9 mouse cellular contexts compared by ENCODE assay signal in the genomic region with DNA sequence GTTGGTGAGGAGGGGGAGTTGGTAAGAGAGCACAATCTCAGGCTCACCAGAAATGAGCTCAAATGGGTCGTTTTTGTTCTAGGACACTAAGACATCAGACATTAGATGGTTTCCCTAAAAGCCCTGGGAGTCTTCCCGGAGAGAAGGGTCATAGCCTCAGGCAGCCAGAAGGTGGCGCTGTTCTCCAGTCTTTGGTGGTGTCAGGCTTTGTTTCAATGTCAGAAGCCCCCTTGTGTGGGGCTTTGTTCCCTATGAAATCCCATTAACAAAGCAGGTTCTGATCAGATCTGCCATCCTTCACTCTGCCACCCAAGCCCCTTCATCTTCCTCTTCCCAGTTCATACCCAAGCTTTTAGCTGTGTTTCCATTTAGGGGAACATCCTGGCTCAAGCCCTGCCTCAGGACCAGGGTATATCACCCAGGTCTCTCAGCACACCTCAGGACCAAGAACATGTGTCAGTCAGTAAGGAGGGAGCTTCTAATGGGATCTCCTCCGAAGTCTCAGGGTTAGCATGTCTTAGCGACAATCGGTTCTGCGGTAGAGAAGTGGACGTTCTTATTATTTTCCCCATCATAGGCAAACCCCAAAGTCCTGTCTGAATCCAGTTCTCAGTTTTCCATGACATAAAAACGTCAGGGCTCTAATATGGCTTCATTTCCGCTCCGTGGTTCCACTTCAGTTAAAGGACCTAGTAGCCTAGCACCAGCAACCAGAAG. TPM values are rescaled to one million over a fixed set of nuclear protein-coding genes. Genes with fewer than 3 reads are reported as not detected.
DNase-seq lines count a peak whose midpoint lies in the region; ATAC-seq and TF ChIP-seq lines count a peak whose summit lies in the region.
"Had no signal": no experiment of that assay in that cellular context is flagged by ENCODE, and none has a peak within 500 bp of the region (broad histone marks: within the 10 kb centered on the region; RNA-seq: fewer than 3 reads in every experiment).

No protein-coding gene starts in this region.

- TF ChIP-seq CTCF in layer of hippocampus, adult 2 months (conservative IDR thresholded peaks at IDR 0.05) = peak; percentile 92
- peak; percentile 90 for TF ChIP-seq CTCF in lung, postnatal 0 days (IDR thresholded peaks at IDR 0.05)

- H3K27me3 ChIP-seq in embryonic facial prominence, embryonic 11.5 days (ENCODE audit: control insufficient read depth, insufficient read depth, low read length) = no peaks in the 10 kb centered on the region
- no peaks in the 10 kb centered on the region for H3K27me3 ChIP-seq in lung, postnatal 0 days (replicated peaks; ENCODE audit: insufficient read depth, low read length)

- no peaks in the 10 kb centered on the region for H3K36me3 ChIP-seq in embryonic facial prominence, embryonic 11.5 days (replicated peaks; ENCODE audit: control insufficient read depth, insufficient read depth, low read depth, low read length)
- H3K36me3 ChIP-seq in lung, postnatal 0 days (ENCODE audit: insufficient read depth, low read length) = no peaks in the 10 kb centered on the region

- H3K27ac ChIP-seq in embryonic facial prominence, embryonic 11.5 days (replicated peaks; ENCODE audit: low read depth, low read length) = no peak overlapping the region
- peak overlapping the region; percentile 75 for H3K27ac ChIP-seq in layer of hippocampus, adult 2 months
- H3K27ac ChIP-seq in lung, postnatal 0 days (ENCODE audit: low read length) = no peak overlapping the region

- no peak overlapping the region for H3K4me3 ChIP-seq in embryonic facial prominence, embryonic 11.5 days (ENCODE audit: low read depth, low read length)
- H3K4me3 ChIP-seq in layer of hippocampus, adult 2 months = no peak overlapping the region
- no peak overlapping the region for H3K4me3 ChIP-seq in lung, postnatal 0 days (ENCODE audit: low read depth, low read length)

- no peak overlapping the region for H3K4me2 ChIP-seq in embryonic facial prominence, embryonic 11.5 days (ENCODE audit: low read depth, low read length)
- no peak overlapping the region for H3K4me2 ChIP-seq in lung, postnatal 0 days (replicated peaks; ENCODE audit: low read depth, low read length)

- WGBS in embryonic facial prominence, embryonic 11.5 days = 37% methylated on average over 11 of the region's 11 CpGs
- WGBS in lung, postnatal 0 days = 45% methylated on average over 11 of the region's 11 CpGs

- peak overlapping the region; percentile 42 for H3K9ac ChIP-seq in embryonic facial prominence, embryonic 11.5 days (replicated peaks; ENCODE audit: low read length)
- H3K9ac ChIP-seq in lung, postnatal 0 days (replicated peaks; ENCODE audit: low read depth) = no peak overlapping the region

- H3K4me1 ChIP-seq in embryonic facial prominence, embryonic 11.5 days (ENCODE audit: control insufficient read depth, insufficient read depth, low read length) = no peaks in the 10 kb centered on the region
- H3K4me1 ChIP-seq in lung, postnatal 0 days (ENCODE audit: insufficient read depth, low read depth, low read length) = no peaks in the 10 kb centered on the region

- 0 out of 2 replicates have a peak, but pooled peaks have one; percentile 21 for ATAC-seq in embryonic facial prominence, embryonic 11.5 days (replicated peaks; ENCODE audit: insufficient number of reproducible peaks, low FRiP score, low TSS enrichment, low read depth)
- ATAC-seq in lung, postnatal 0 days = peak; percentile 39; the same call in 1 of the 2 replicates

- H3K9me3 ChIP-seq in embryonic facial prominence, embryonic 11.5 days (replicated peaks; ENCODE audit: control insufficient read depth, low read length) = no peaks in the 10 kb centered on the region
- H3K9me3 ChIP-seq in lung, postnatal 0 days (ENCODE audit: low read length) = no peaks in the 10 kb centered on the region

- TF ChIP-seq EP300 in lung, postnatal 0 days (IDR thresholded peaks at IDR 0.05) = no peak

- DNase-seq in CD8-positive naive resting alpha-beta T cell, adult 2 months (ENCODE audit: low read depth in 2 of 2, low spot score in 2 of 2) = peak; percentile 49 to 61
- DNase-seq in adrenal gland, postnatal 14 days = peak; percentile 82
- DNase-seq in embryonic facial prominence, embryonic 11.5 days (ENCODE audit: low spot score) = peak; percentile 93
- peak; percentile 25 to 47 for DNase-seq in heart, adult 9 months (ENCODE audit: low spot score in 2 of 2)
- peak; percentile 61 to 82 for DNase-seq in layer of hippocampus, adult 2 months (ENCODE audit: low spot score in 2 of 2)
- DNase-seq in lung, postnatal 0 days (ENCODE audit: low spot score) = peak; percentile 73
- DNase-seq in retina, embryonic 14.5 days (ENCODE audit: low spot score) = peak; percentile 95
- DNase-seq in thymus, postnatal 4 days = peak; percentile 87

RNA-seq across cellular contexts. Expression of a gene that starts 5.6 kb away (rescaled TPM):
- total RNA-seq in adrenal gland, postnatal 14 days (2021) = not detected in 2 replicates
- 2.2 and 2.6 TPM in 2 replicates for polyA plus RNA-seq in embryonic facial prominence, embryonic 11.5 days (2014; fragmentation: Nextera tagmentation; extraction: Ambion mirVana)
- not detected for total RNA-seq in layer of hippocampus, adult 2 months (2021)
- polyA plus RNA-seq in lung, postnatal 0 days (2015; fragmentation: Nextera tagmentation; extraction: Ambion mirVana) = 0.70 and 0.79 TPM in 2 replicates
- polyA plus RNA-seq: heart, embryonic 16.5 days had no signal

RNA-seq across cellular contexts. Expression of a gene that starts 25.7 kb away (rescaled TPM):
- 29.4 and 35.4 TPM in 2 replicates for total RNA-seq in adrenal gland, postnatal 14 days (2021)
- 33.4 and 38.5 TPM in 2 replicates for polyA plus RNA-seq in embryonic facial prominence, embryonic 11.5 days (2014; fragmentation: Nextera tagmentation; extraction: Ambion mirVana)
- total RNA-seq in layer of hippocampus, adult 2 months (2021) = 10 to 100 TPM; 52.0 to 55.7 TPM
- 95.7 and 100 TPM in 2 replicates for polyA plus RNA-seq in lung, postnatal 0 days (2015; fragmentation: Nextera tagmentation; extraction: Ambion mirVana)

Comparison
In these comparisons a context has a peak if more than half of its experiments do, and no peak if none do; other contexts are left out.
1. DNase-seq: peak in every context shown above with its lines; median percentile 95 in retina, embryonic 14.5 days; 93 in embryonic facial prominence, embryonic 11.5 days; 87 in thymus, postnatal 4 days; 82 in adrenal gland, postnatal 14 days; 73 in lung, postnatal 0 days; 72 in layer of hippocampus, adult 2 months; 55 in CD8-positive naive resting alpha-beta T cell, adult 2 months; 36 in heart, adult 9 months.